Mouse (Mus musculus) kidney, embryonic 16.5 days (tissue): ENCODE data around the gene Dlgap3. TPM values are rescaled to one million over a fixed set of nuclear protein-coding genes. Genes with fewer than 3 reads are reported as not detected.

Experiments used
- ATAC-seq: fragments of 200-750 bp; cut with Nextera tagmentation; 2 replicates; pipeline ENCODE4 v1.8.0; 2017; ENCODE audit warnings: moderate TSS enrichment; ENCODE audit not compliant: low FRiP score, low TSS enrichment
- H3K27ac ChIP-seq: fragments of 300-500 bp; sonication (generic); 2 replicates; pipeline ENCODE4 v1.5.1; 2014; ENCODE audit warnings: low read length
- H3K27me3 ChIP-seq: fragments of 300-500 bp; sonication (generic); 2 replicates; pipeline ENCODE4 v1.6.1; 2014; ENCODE audit warnings: low read length, control low read depth, mixed read lengths; ENCODE audit not compliant: insufficient read depth
- H3K36me3 ChIP-seq: fragments of 300-500 bp; sonication (generic); 2 replicates; pipeline ENCODE4 v1.6.1; 2014; ENCODE audit warnings: low read length, control low read depth, mixed read lengths; ENCODE audit not compliant: insufficient read depth
- H3K4me1 ChIP-seq: fragments of 300-500 bp; sonication (generic); 2 replicates; pipeline ENCODE4 v1.6.1; 2014; ENCODE audit warnings: low read length, control low read depth, mixed read lengths; ENCODE audit not compliant: insufficient read depth
- H3K4me2 ChIP-seq: fragments of 300-500 bp; sonication (generic); replicated peaks from 2 replicates; pipeline ENCODE4 v1.6.1; 2014; ENCODE audit warnings: low read depth, low read length
- H3K4me3 ChIP-seq: fragments of 300-500 bp; sonication (generic); 2 replicates; pipeline ENCODE4 v1.5.1; 2014; ENCODE audit warnings: mild to moderate bottlenecking, low read length
- H3K9ac ChIP-seq: fragments of 300-500 bp; sonication (generic); replicated peaks from 2 replicates; pipeline ENCODE4 v1.6.1; 2014; ENCODE audit warnings: low read length
- H3K9me3 ChIP-seq: fragments of 300-500 bp; sonication (generic); 2 replicates; pipeline ENCODE4 v1.6.1; 2016; ENCODE audit warnings: low read length, control low read depth
- WGBS: fragments of 180-500 bp; shearing (Covaris S2); extraction: QIAGEN DNeasy Blood & Tissue Kit; methylation state at CpG from one replicate; pipeline ENCODE4 v1.1.7; 2014; 5-methylcytosine and 5-hydroxymethylcytosine counted together
- polyA plus RNA-seq: library from polyadenylated mRNA; unstranded; fragments of >200 nt; fragmentation: Nextera tagmentation; extraction: Ambion mirVana; gene quantifications from 2 replicates; pipeline ENCODE4 v1.2.1, GENCODE M21; 2015

Dlgap3 gene
- polyA plus RNA-seq, 1 experiment from 2014 or later = 0.41 TPM

- ATAC-seq = no peak
- Histone ChIP-seq H3K4me3 (no peak overlapping the region), H3K9ac (no peak overlapping the region), H3K4me1 (no peaks in the 10 kb centered on the region), H3K9me3 (no peaks in the 10 kb centered on the region), H3K36me3 (no peaks in the 10 kb centered on the region), H3K4me2 (no peak overlapping the region), H3K27me3 (no peaks in the 10 kb centered on the region), H3K27ac (no peak overlapping the region)
- 85% methylated on average over 4 of the region's 4 CpGs for WGBS
These were observed 11.3 kb upstream of the Dlgap3 start for GRCm38 (mm10) chr4:127157746-127158145.

- peaks cover 20% of the 10 kb centered on the region for H3K27me3 ChIP-seq
- no peaks in the 10 kb centered on the region for H3K36me3 ChIP-seq
- ATAC-seq = no peak
- no peak overlapping the region for H3K9ac ChIP-seq
- no peaks in the 10 kb centered on the region for H3K9me3 ChIP-seq
- peaks cover 7% of the 10 kb centered on the region; the same call in 1 of the 2 replicates for H3K4me1 ChIP-seq
- H3K4me2 ChIP-seq = no peak overlapping the region
- H3K4me3 ChIP-seq = no peak overlapping the region
- 44% methylated on average over 8 of the region's 8 CpGs for WGBS
- H3K27ac ChIP-seq = no peak overlapping the region
These were observed 5.1 kb upstream of the Dlgap3 start for GRCm38 (mm10) chr4:127163926-127164325.

- Histone ChIP-seq H3K4me3 (no peak overlapping the region), H3K36me3 (no peaks in the 10 kb centered on the region), H3K9ac (no peak overlapping the region), H3K9me3 (no peaks in the 10 kb centered on the region), H3K27me3 (peaks cover 42% of the 10 kb centered on the region), H3K4me1 (peaks cover 14% of the 10 kb centered on the region), H3K27ac (no peak overlapping the region), H3K4me2 (no peak overlapping the region)
- ATAC-seq = no peak
- WGBS = 66% methylated on average over 5 of the region's 5 CpGs
These were observed 1.9 kb upstream of the Dlgap3 start for GRCm38 (mm10) chr4:127167096-127167495.

GRCm38 (mm10) chr4:127167731-127168130, 1.3 kb upstream of the Dlgap3 start:
- peaks cover 44% of the 10 kb centered on the region for H3K27me3 ChIP-seq
- H3K4me1 ChIP-seq = peaks cover 14% of the 10 kb centered on the region
- WGBS = 17% methylated on average over 8 of the region's 8 CpGs
- no peaks in the 10 kb centered on the region for H3K9me3 ChIP-seq
- peak overlapping the region; percentile 100; the same call in 1 of the 2 replicates for H3K4me2 ChIP-seq
- H3K27ac ChIP-seq = no peak overlapping the region
- no peak overlapping the region for H3K4me3 ChIP-seq
- no peak overlapping the region for H3K9ac ChIP-seq
- no peak for ATAC-seq
- H3K36me3 ChIP-seq = no peaks in the 10 kb centered on the region

- H3K4me2 ChIP-seq = peak overlapping the region; percentile 100
- WGBS = under 1% methylated on average over 39 of the region's 39 CpGs
- H3K36me3 ChIP-seq = no peaks in the 10 kb centered on the region
- no peaks in the 10 kb centered on the region for H3K9me3 ChIP-seq
- peaks cover 44% of the 10 kb centered on the region for H3K27me3 ChIP-seq
- ATAC-seq = peak; percentile 68
- H3K27ac ChIP-seq = no peak overlapping the region
- H3K4me1 ChIP-seq = peaks cover 14% of the 10 kb centered on the region
- peak overlapping the region; percentile 66 for H3K9ac ChIP-seq
- peak overlapping the region; percentile 74 for H3K4me3 ChIP-seq
These were observed 642 bp upstream of the Dlgap3 start for GRCm38 (mm10) chr4:127168211-127168913.

GRCm38 (mm10) chr4:127169346-127170221, 580 bp downstream of the Dlgap3 start:
- no peak overlapping the region for H3K27ac ChIP-seq
- peak; percentile 50 for ATAC-seq
- WGBS = 3% methylated on average over 35 of the region's 51 CpGs
- peaks cover 44% of the 10 kb centered on the region for H3K27me3 ChIP-seq
- peak overlapping the region; percentile 100 for H3K4me2 ChIP-seq
- H3K4me1 ChIP-seq = peaks cover 14% of the 10 kb centered on the region
- no peaks in the 10 kb centered on the region for H3K9me3 ChIP-seq
- no peaks in the 10 kb centered on the region for H3K36me3 ChIP-seq
- H3K9ac ChIP-seq = peak overlapping the region; percentile 66
- H3K4me3 ChIP-seq = peak overlapping the region; percentile 74

- Histone ChIP-seq H3K36me3 (no peaks in the 10 kb centered on the region), H3K27ac (no peak overlapping the region), H3K9me3 (no peaks in the 10 kb centered on the region), H3K9ac (no peak overlapping the region), H3K4me1 (peaks cover 14% of the 10 kb centered on the region), H3K4me3 (no peak overlapping the region), H3K4me2 (no peak overlapping the region), H3K27me3 (peaks cover 44% of the 10 kb centered on the region)
- 37% methylated on average over 5 of the region's 5 CpGs for WGBS
- ATAC-seq = no peak
These were observed 1.9 kb downstream of the Dlgap3 start for GRCm38 (mm10) chr4:127170866-127171265.

GRCm38 (mm10) chr4:127171341-127171905, 2.4 kb downstream of the Dlgap3 start:
- Histone ChIP-seq H3K27me3 (peaks cover 44% of the 10 kb centered on the region), H3K9ac (no peak overlapping the region), H3K4me3 (no peak overlapping the region), H3K4me1 (peaks cover 14% of the 10 kb centered on the region), H3K27ac (no peak overlapping the region), H3K36me3 (no peaks in the 10 kb centered on the region), H3K4me2 (no peak overlapping the region), H3K9me3 (no peaks in the 10 kb centered on the region)
- WGBS = 44% methylated on average over 4 of the region's 4 CpGs
- ATAC-seq = no peak

GRCm38 (mm10) chr4:127172119-127172518, 3.1 kb downstream of the Dlgap3 start:
- Histone ChIP-seq H3K4me2 (no peak overlapping the region), H3K27ac (no peak overlapping the region), H3K9ac (no peak overlapping the region), H3K9me3 (no peaks in the 10 kb centered on the region), H3K36me3 (no peaks in the 10 kb centered on the region), H3K4me3 (no peak overlapping the region), H3K27me3 (peaks cover 40% of the 10 kb centered on the region), H3K4me1 (peaks cover 14% of the 10 kb centered on the region)
- ATAC-seq = no peak
- WGBS = 25% methylated on average over 7 of the region's 7 CpGs
